ENCODE assay signal across 18 mouse cellular contexts in the genomic region with DNA sequence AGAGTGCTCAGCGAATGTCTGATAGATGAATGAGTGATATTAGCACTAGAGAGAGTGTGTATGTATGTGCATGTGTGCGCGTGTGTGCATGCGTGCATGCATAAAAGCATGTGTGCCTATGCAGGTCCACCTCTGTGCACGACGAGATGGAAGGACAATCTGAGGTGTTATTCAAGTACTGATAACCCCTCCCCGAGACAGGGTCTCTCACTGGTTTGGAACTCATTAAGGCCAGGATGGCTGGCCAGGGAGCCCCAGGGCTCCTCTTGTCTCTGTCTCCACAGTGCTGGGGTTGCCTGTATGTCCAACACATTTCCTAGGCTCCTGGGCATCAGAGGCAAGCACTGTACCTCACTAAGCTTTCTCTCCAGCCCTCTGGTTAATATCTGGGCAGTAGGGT.
"Had no signal": no experiment of that assay in that cellular context is flagged by ENCODE, and none has a peak within 500 bp of the region (broad histone marks: within the 10 kb centered on the region; RNA-seq: fewer than 3 reads in every experiment).

No protein-coding gene starts in this region.

- H3K9me3 ChIP-seq: midbrain, embryonic 10.5 days; midbrain, embryonic 12.5 days; neural tube, embryonic 13.5 days; neural tube, embryonic 15.5 days had no signal

- DNase-seq: lung, adult 18-20 months; lung, postnatal 10 days; midbrain, embryonic 14.5 days; retina, postnatal 1 day; right cerebral cortex, adult 18-20 months; right cerebral cortex, postnatal 25 days; right cerebral cortex, postnatal 4 days; spleen, adult 18-20 months; thymus, adult 18-20 months; thymus, postnatal 14 days; thymus, postnatal 36 days had no signal

- ATAC-seq: midbrain, embryonic 16.5 days had no signal

- H3K27me3 ChIP-seq: midbrain, embryonic 12.5 days; neural tube, embryonic 13.5 days; neural tube, embryonic 15.5 days had no signal

- H3K4me3 ChIP-seq: midbrain, embryonic 10.5 days; midbrain, embryonic 12.5 days; myocyte; neural tube, embryonic 13.5 days; neural tube, embryonic 15.5 days had no signal

- H3K4me2 ChIP-seq: lung, embryonic 14.5 days; midbrain, embryonic 12.5 days; neural tube, embryonic 13.5 days had no signal

- H3K36me3 ChIP-seq: midbrain, embryonic 10.5 days; midbrain, embryonic 12.5 days; neural tube, embryonic 13.5 days; neural tube, embryonic 15.5 days had no signal

- H3K9ac ChIP-seq: lung, embryonic 14.5 days; midbrain, embryonic 12.5 days; neural tube, embryonic 13.5 days; neural tube, embryonic 15.5 days had no signal

- H3K27ac ChIP-seq: midbrain, embryonic 10.5 days; midbrain, embryonic 12.5 days; neural tube, embryonic 13.5 days; neural tube, embryonic 15.5 days had no signal
